Mouse (Mus musculus): Measurements from ENCODE around the gene Inka2. TPM values are rescaled to one million over a fixed set of nuclear protein-coding genes. Genes with fewer than 3 reads are reported as not detected.
"Not testable (repeated sequence)": the region's sequence is repeated elsewhere in the genome, so short reads cannot be mapped to it uniquely, and the experiment has no call there.

The Inka2 gene
- polyA plus RNA-seq, 1 experiment from 2014 or later, result 2.5 TPM

DNA sequence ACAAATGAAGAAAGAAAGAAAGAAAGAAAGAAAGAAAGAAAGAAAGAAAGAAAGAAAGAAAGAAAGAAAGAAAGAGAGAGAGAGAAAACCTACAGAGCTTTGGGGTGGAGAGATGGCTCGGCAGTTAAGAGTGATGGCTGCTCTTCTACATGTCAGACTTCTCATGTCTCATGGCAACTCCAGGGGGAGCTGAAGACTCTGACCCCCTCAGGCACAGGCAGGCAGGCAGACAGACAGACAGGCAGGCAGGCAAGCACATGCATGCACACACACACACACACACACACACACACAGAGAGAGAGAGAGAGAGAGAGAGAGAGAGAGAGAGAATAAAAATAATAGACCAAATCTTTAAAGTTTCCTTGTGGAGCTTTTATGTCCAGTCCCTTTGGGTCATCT is 3.6 kb upstream of the Inka2 start:
- not testable (repeated sequence) for ATAC-seq (ENCODE audit: low FRiP score, low read depth); H3K27ac ChIP-seq; H3K4me3 ChIP-seq; H3K36me3 ChIP-seq; H3K9ac ChIP-seq; H3K9me3 ChIP-seq; H3K4me2 ChIP-seq (replicated peaks)
- peaks cover 44% of the 10 kb centered on the region for H3K27me3 ChIP-seq
- 48% methylated on average over 1 of the region's 1 CpGs for WGBS
- H3K4me1 ChIP-seq, result peaks cover 23% of the 10 kb centered on the region

DNA sequence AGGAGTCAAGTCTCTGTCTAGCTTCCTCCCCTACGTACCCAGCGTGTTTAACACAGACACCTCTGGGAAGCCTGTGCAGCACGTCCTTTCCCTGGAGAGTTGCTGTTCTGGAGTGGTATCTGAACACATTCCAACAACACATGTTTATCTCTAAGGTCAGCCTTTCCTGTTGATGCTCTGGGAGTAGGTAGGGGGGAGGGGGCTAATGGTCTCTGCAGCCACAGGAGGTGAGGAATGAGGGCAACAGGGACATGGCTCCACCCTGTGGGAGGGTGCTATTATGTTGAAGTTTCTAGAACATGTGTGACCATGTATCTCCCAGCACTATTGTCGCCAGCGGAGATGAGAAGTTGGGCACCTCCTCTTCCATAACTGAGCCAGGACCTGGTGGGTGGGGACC is 3.0 kb upstream of the Inka2 start:
- Histone ChIP-seq H3K27ac (no peak overlapping the region), H3K4me2 (replicated peaks) (no peak overlapping the region), H3K9ac (no peak overlapping the region), H3K4me1 (peaks cover 21% of the 10 kb centered on the region), H3K36me3 (no peaks in the 10 kb centered on the region), H3K4me3 (no peak overlapping the region), H3K27me3 (peaks cover 44% of the 10 kb centered on the region), H3K9me3 (no peaks in the 10 kb centered on the region)
- 58% methylated on average over 5 of the region's 5 CpGs for WGBS
- ATAC-seq (ENCODE audit: low FRiP score, low read depth), result no peak

DNA sequence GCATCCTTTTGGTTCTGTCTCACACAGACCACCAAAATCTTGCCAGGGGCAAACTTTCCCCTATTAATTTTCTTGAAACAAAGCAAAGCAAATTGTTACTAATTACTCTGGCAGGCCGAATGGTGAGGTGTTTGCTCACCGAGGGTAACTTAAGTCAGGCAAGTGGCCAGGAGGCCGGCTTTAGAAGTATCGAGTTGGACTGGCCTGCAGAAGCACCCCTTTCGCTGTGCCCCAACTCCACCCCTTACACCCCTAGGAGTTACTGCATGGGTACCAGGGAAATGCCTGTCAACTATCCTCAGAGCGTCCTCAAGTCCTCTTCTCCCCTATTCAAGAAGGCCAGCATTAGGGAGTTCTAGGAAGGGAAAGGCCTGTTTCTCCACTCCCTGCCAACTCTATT is 828 bp upstream of the Inka2 start:
- Histone ChIP-seq H3K4me3 (no peak overlapping the region), H3K4me1 (peaks cover 22% of the 10 kb centered on the region), H3K9ac (no peak overlapping the region), H3K36me3 (no peaks in the 10 kb centered on the region), H3K9me3 (no peaks in the 10 kb centered on the region), H3K4me2 (replicated peaks) (no peak overlapping the region; the same call in 1 of the 2 replicates), H3K27ac (no peak overlapping the region), H3K27me3 (peaks cover 47% of the 10 kb centered on the region)
- ATAC-seq (ENCODE audit: low FRiP score, low read depth), result no peak
- 51% methylated on average over 6 of the region's 6 CpGs for WGBS

DNA sequence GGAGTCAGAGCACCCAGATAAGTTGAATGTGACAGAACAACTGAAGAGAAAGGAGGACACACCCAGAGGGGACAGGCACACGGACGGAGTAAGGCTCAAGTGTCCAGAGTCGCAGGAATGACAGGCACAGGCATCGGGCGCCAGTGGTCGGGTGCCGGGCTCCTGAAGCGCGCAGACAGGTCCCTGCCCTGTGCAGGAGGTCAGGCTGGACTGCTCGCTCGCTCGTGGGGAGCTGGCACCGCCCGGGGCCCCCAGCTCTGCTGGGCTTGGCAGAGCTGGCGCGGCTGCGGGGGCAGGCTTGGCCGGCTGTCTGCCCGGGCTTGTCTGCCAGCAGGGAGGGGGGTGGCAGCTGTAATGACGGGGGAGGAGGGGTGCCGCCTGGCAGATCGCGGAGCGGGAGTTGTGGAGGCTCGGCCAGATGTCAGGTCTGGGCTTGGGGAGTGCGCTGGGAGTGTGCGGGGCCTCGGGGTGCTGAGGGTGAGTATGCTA is 706 bp downstream of the Inka2 start:
- no peak overlapping the region for H3K27ac ChIP-seq
- peaks cover 47% of the 10 kb centered on the region for H3K27me3 ChIP-seq
- no peaks in the 10 kb centered on the region for H3K9me3 ChIP-seq
- peaks cover 22% of the 10 kb centered on the region for H3K4me1 ChIP-seq
- ATAC-seq (ENCODE audit: low FRiP score, low read depth), result peak; percentile 20
- peak overlapping the region; percentile 72 for H3K9ac ChIP-seq
- under 1% methylated on average over 24 of the region's 28 CpGs for WGBS
- H3K4me2 ChIP-seq (replicated peaks), result peak overlapping the region; percentile 100
- H3K4me3 ChIP-seq, result peak overlapping the region; percentile 56
- H3K36me3 ChIP-seq, result no peaks in the 10 kb centered on the region

DNA sequence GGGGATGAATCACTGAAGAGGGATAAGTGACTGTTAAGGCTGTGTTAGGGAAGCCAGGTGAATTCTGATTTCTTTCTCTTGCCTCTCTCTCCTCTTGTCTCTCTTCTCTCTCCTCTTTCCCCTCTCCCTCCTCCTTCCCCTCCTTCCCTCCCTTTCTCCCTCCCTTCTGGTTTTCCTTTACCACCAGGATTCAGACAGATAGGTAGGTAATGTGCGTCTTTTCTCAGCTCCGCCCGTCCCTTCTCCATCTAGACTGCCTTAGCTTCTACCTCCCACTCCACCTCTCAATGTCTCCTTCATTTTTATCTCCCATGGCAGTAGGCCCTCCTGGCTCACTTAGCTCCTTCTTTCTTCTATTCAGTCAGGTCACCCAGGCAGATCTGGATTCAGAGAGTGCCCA is 1.2 kb downstream of the Inka2 start:
- Histone ChIP-seq H3K9ac (peak overlapping the region; percentile 72), H3K36me3 (no peaks in the 10 kb centered on the region), H3K4me1 (peaks cover 22% of the 10 kb centered on the region), H3K27ac (no peak overlapping the region), H3K4me2 (replicated peaks) (peak overlapping the region; percentile 100), H3K9me3 (no peaks in the 10 kb centered on the region), H3K27me3 (peaks cover 47% of the 10 kb centered on the region), H3K4me3 (peak overlapping the region; percentile 56)
- 19% methylated on average over 3 of the region's 3 CpGs for WGBS
- no peak for ATAC-seq (ENCODE audit: low FRiP score, low read depth)

DNA sequence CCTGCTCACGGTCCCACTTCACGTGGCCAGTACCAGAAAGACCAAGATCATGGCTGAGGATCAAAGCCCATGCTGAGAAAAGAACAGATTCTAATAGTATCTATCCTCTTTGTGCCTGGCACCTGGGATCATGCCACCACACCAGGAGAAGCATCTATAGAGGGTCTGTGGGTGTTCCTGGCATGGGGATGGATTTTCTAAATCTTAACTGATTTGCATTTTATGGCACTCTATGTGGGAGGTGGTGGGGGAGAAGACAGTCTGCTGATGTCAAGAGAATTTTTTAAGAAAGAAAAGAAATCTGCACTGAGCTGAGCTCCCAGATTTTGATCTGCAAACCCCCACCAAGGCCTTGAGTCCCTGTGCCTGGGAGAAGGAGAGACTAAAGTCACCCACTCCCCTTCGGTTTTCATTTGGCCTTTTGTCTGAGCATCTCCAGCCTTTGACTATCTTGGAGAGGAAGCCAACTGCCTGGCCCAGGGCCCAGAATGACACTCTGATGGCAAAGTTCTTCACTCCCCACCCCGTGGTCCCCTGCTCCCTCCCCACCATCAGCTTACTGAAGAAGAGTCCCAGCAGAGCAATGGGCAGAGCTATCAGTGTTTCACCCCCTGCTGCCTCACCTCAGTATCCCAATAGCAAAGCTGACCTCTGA is 2.1 kb downstream of the Inka2 start:
- no peak for ATAC-seq (ENCODE audit: low FRiP score, low read depth)
- Histone ChIP-seq H3K36me3 (no peaks in the 10 kb centered on the region), H3K27ac (no peak overlapping the region), H3K4me3 (peak overlapping the region; percentile 56), H3K9me3 (no peaks in the 10 kb centered on the region), H3K9ac (no peak overlapping the region), H3K27me3 (peaks cover 47% of the 10 kb centered on the region), H3K4me1 (peaks cover 18% of the 10 kb centered on the region), H3K4me2 (replicated peaks) (peak overlapping the region; percentile 100)
- whole genome bisulfite sequencing, result 39% methylated on average over 4 of the region's 4 CpGs

DNA sequence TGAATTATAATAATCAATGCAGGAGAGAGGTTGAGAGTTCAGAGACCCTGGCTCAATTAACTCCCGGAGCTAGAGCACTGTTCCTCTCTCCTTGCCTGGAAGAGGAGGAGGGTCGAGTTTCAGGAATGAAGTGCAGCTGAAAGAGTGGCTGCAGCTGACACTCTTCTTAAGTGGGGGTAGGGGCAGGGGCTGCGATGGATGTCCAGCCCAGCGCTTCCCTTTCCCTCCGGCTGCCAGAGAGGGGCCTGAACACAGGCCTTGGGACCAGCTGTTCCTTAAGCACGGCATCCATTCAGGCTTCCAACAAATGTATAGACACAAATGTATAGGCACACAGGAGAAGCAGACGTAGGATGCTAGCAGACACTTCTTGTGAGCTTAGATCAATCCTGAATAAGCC is 3.2 kb downstream of the Inka2 start:
- Histone ChIP-seq H3K4me1 (peaks cover 18% of the 10 kb centered on the region), H3K9ac (no peak overlapping the region), H3K27ac (no peak overlapping the region), H3K27me3 (peaks cover 43% of the 10 kb centered on the region), H3K9me3 (no peaks in the 10 kb centered on the region), H3K4me2 (replicated peaks) (no peak overlapping the region), H3K4me3 (no peak overlapping the region), H3K36me3 (no peaks in the 10 kb centered on the region)
- 18% methylated on average over 7 of the region's 7 CpGs for WGBS
- no peak for ATAC-seq (ENCODE audit: low FRiP score, low read depth)

DNA sequence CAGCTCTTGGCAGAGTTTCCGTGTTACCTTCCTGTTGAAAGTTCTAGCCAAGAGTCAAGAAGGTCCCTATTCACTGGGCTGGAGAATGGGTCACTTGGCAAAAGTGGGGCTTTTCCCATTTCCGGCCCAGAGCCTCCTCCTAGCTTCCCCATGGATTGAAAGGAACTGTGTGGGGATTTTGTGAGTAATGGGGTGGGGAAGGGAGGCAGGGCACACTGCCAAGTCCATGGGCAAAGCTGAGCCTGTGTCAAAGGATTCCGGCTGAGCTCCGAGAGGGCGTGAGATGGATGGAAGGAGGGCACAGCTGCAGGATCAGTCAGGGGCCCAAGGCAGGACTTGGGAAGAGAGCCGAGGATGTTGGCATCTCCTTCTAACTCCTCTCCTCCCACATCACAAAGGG is 5.8 kb downstream of the Inka2 start:
- peaks cover 25% of the 10 kb centered on the region for H3K27me3 ChIP-seq
- WGBS, result 68% methylated on average over 6 of the region's 6 CpGs
- no peaks in the 10 kb centered on the region for H3K36me3 ChIP-seq
- no peaks in the 10 kb centered on the region for H3K9me3 ChIP-seq
- ATAC-seq (ENCODE audit: low FRiP score, low read depth), result no peak
- H3K4me2 ChIP-seq (replicated peaks), result no peak overlapping the region
- H3K9ac ChIP-seq, result no peak overlapping the region
- no peak overlapping the region for H3K27ac ChIP-seq
- H3K4me1 ChIP-seq, result peaks cover 26% of the 10 kb centered on the region
- no peak overlapping the region for H3K4me3 ChIP-seq

DNA sequence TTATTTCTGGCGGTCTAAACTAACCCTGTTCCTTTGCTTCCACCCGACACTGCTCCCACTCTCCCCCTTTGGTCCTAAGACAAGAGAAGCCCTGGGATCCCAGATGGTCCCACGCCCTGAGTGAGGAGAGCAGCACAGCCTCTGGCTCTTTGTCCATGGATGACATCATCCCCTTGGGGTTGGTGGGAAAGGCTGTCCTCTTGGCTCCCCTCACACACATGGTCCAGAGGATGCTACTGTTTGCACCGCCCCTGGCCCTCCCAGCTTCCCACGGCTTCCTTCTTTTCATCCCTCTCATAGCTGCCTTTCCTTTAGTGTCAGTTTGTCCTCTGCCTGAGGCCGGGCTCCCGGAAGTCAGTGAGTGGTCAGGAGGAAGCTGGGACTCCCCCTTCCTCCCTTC is 7.3 kb downstream of the Inka2 start:
- Histone ChIP-seq H3K27ac (no peak overlapping the region), H3K4me2 (replicated peaks) (no peak overlapping the region), H3K27me3 (peaks cover 10% of the 10 kb centered on the region), H3K4me3 (no peak overlapping the region), H3K36me3 (no peaks in the 10 kb centered on the region), H3K4me1 (peaks cover 17% of the 10 kb centered on the region), H3K9me3 (no peaks in the 10 kb centered on the region), H3K9ac (no peak overlapping the region)
- no peak for ATAC-seq (ENCODE audit: low FRiP score, low read depth)
- WGBS, result 65% methylated on average over 7 of the region's 7 CpGs

DNA sequence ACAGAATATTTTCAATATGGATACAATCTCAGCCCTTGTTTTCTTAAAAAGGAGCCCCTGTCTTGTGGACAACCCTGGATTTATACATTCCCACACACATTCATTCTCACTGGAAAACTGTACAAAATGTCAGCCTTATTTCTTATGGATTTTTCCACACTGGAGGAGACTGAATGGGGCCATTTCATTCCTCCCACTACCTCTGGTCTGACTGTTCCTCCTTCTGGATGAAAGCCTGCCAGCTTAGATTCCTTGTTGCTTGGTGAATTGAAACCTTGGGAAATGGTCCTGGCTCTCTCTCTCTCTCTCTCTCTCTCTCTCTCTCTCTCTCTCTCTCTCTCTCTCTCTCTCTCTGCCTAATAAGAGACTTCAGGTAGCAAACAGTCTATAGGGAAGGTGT is 8.4 kb downstream of the Inka2 start:
- H3K4me1 ChIP-seq, result peaks cover 15% of the 10 kb centered on the region
- H3K4me2 ChIP-seq (replicated peaks), result no peak overlapping the region
- no peak for ATAC-seq (ENCODE audit: low FRiP score, low read depth)
- H3K27me3 ChIP-seq, result no peaks in the 10 kb centered on the region
- H3K9me3 ChIP-seq, result no peaks in the 10 kb centered on the region
- no peak overlapping the region for H3K27ac ChIP-seq
- H3K36me3 ChIP-seq, result no peaks in the 10 kb centered on the region
- H3K9ac ChIP-seq, result no peak overlapping the region
- H3K4me3 ChIP-seq, result no peak overlapping the region

DNA sequence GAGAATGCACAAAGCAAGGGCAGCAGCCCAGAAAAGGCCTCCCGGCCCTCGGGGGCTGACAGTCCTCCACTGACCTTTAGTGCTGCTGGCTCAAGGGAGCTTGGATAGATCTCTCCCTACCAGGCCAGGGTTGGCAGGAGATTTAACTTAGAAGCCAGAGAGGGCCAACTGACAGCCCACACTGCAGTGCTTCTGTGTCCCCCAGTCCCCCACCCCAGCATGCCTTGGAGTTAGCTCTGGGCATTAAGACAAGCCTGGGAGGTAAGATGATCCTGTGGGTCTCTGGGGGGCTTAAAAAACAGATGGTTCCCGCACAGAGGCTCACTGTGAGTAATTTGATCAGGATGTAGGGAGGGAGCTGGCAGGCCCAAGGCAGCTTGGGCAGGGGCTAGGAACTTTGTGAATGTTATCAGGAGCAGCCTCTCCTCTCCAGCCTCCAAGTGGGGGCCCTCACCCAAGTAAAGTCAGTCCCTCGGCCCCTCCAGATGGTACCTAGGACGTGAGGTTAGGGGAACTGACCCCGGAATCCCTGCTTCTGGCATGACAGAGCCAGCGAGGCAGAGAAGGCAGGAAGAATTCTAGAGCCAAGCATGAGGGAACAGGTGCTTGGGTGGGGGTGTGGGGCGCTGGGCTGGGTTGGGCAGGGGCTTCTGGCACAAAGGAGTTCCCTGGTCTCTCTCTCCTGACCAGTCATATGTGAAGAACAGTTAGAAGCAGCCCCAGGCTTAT is 9.9 kb downstream of the Inka2 start:
- ATAC-seq (ENCODE audit: low FRiP score, low read depth), result peak; percentile 88
- Histone ChIP-seq H3K9ac (no peak overlapping the region), H3K27me3 (no peaks in the 10 kb centered on the region), H3K36me3 (no peaks in the 10 kb centered on the region), H3K27ac (peak overlapping the region; percentile 39; the same call in 1 of the 2 replicates), H3K4me2 (replicated peaks) (no peak overlapping the region), H3K4me3 (no peak overlapping the region), H3K9me3 (no peaks in the 10 kb centered on the region), H3K4me1 (peaks cover 22% of the 10 kb centered on the region)
- 16% methylated on average over 8 of the region's 8 CpGs for WGBS

DNA sequence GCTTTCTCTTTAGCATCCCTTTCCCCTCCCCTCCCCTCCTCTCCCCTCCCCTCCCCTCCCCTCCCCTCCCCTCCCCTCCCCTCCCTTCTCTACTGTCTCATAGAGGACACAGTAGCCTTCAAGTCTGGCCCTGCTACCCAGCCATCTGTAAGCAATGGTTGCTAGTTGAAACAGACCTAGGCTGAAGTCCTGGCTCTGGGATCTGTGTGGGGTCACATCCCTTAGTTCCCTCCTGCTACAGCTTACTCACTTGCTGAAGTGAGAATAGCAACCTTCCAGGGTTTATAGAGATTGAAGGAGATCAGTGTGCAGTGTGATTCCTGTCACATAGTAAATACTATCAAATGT is 10.4 kb downstream of the Inka2 start:
- Histone ChIP-seq H3K4me2 (replicated peaks) (no peak overlapping the region), H3K9ac (no peak overlapping the region), H3K27me3 (no peaks in the 10 kb centered on the region), H3K27ac (no peak overlapping the region), H3K9me3 (no peaks in the 10 kb centered on the region), H3K4me3 (no peak overlapping the region), H3K4me1 (peaks cover 22% of the 10 kb centered on the region), H3K36me3 (no peaks in the 10 kb centered on the region)
- no peak for ATAC-seq (ENCODE audit: low FRiP score, low read depth)
